Comparison of ENCODE assay signal across 24 mouse cellular contexts in genomic region chr6:98429120-98429519, GRCm38 (mm10).
"Had no signal": no experiment of that assay in that cellular context is flagged by ENCODE, and none has a peak within 500 bp of the region (broad histone marks: within the 10 kb centered on the region; RNA-seq: fewer than 3 reads in every experiment).

No protein-coding gene starts in this region.

- H3K27ac ChIP-seq: heart, embryonic 10.5 days; hindbrain, embryonic 10.5 days; hindbrain, embryonic 12.5 days; hindbrain, embryonic 14.5 days; intestine, embryonic 15.5 days; layer of hippocampus, adult 2 months; left cerebral cortex, adult 2 months; limb, embryonic 10.5 days; limb, embryonic 12.5 days had no signal

- ATAC-seq: forebrain, postnatal 0 days; hindbrain, embryonic 16.5 days; inflammation-experienced regulatory T-cells, adult 6 months; intestine, embryonic 15.5 days; intestine, postnatal 0 days had no signal

- H3K9me3 ChIP-seq: heart, embryonic 10.5 days; heart, embryonic 12.5 days; hindbrain, embryonic 10.5 days; hindbrain, embryonic 12.5 days; intestine, embryonic 15.5 days; limb, embryonic 10.5 days; limb, embryonic 12.5 days had no signal

- H3K4me1 ChIP-seq: heart, embryonic 10.5 days; hindbrain, embryonic 12.5 days; intestine, embryonic 15.5 days; limb, embryonic 10.5 days; limb, embryonic 12.5 days had no signal

- H3K27me3 ChIP-seq: heart, embryonic 12.5 days; hindbrain, embryonic 12.5 days; intestine, embryonic 15.5 days; limb, embryonic 12.5 days had no signal

- H3K4me3 ChIP-seq: heart, embryonic 10.5 days; heart, embryonic 12.5 days; hindbrain, embryonic 10.5 days; hindbrain, embryonic 12.5 days; intestine, embryonic 15.5 days; layer of hippocampus, adult 2 months; left cerebral cortex, adult 2 months; limb, embryonic 10.5 days; limb, embryonic 12.5 days had no signal

- H3K4me2 ChIP-seq: heart, embryonic 12.5 days; hindbrain, embryonic 12.5 days; hindbrain, embryonic 14.5 days; intestine, embryonic 15.5 days; limb, embryonic 12.5 days had no signal

- DNase-seq: forebrain, postnatal 0 days; gastrocnemius, postnatal 14 days; gastrocnemius, postnatal 36 days; heart, adult 18-20 months; heart, postnatal 10 days; heart, postnatal 4 days; kidney, adult 18-20 months; kidney, adult 8-10 months; kidney, postnatal 10 days; kidney, postnatal 25 days; kidney, postnatal 4 days had no signal

- H3K36me3 ChIP-seq: heart, embryonic 10.5 days; heart, embryonic 12.5 days; hindbrain, embryonic 10.5 days; hindbrain, embryonic 12.5 days; intestine, embryonic 15.5 days; limb, embryonic 10.5 days; limb, embryonic 12.5 days had no signal

- H3K9ac ChIP-seq: forebrain, postnatal 0 days; heart, embryonic 12.5 days; hindbrain, embryonic 12.5 days; hindbrain, embryonic 14.5 days; intestine, embryonic 15.5 days; limb, embryonic 12.5 days had no signal
